Mouse (Mus musculus) left cerebral cortex, postnatal 10 days (tissue): Measurements from ENCODE around the gene Twnk. TPM values are rescaled to one million over a fixed set of nuclear protein-coding genes. Genes with fewer than 3 reads are reported as not detected.

Source experiments
- DNase-seq, 2 experiments: peaks; one replicate each; pipeline ENCODE4 v3.0.0; 2021 to 2022; ENCODE audit warnings: low spot score in 2 of 2, mixed read lengths in 1 of 2; ENCODE audit errors: extremely low spot score in 1 of 2
- intact Hi-C: fragments of 180-260 bp; cut with DNase I; formaldehyde crosslinking; loops from one replicate; pipeline ENCODE4 v1.15.1; 2025
- total RNA-seq, 2 experiments: library from RNA; stranded (reverse); gene quantifications; 2 replicates each; pipeline ENCODE4 v1.2.3; 2021

Gene Twnk
- total RNA-seq, 2 experiments from 2014 or later, result 11.7 to 12.2 TPM

DNA sequence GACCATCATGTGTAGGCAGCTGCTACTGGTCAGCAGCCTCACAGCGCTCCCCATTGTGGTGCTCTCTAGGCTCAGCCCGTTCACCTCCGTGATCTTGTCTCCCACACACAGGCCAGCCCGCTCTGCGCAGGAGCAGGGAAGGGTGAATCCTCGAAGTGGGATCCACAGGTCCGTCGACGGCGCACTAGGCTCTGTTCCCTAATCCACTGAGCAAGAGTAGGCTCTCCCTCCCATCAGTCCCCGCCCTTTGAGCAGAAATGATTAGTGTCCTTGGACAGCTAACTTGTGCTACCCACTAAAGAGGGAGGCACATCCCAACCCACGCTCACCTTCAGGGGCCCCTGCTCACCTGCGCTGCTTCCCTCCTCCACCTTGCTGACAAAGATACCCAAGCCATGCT, 34.8 kb downstream of the Twnk start:
- intact Hi-C loops, result no loop called here

DNA sequence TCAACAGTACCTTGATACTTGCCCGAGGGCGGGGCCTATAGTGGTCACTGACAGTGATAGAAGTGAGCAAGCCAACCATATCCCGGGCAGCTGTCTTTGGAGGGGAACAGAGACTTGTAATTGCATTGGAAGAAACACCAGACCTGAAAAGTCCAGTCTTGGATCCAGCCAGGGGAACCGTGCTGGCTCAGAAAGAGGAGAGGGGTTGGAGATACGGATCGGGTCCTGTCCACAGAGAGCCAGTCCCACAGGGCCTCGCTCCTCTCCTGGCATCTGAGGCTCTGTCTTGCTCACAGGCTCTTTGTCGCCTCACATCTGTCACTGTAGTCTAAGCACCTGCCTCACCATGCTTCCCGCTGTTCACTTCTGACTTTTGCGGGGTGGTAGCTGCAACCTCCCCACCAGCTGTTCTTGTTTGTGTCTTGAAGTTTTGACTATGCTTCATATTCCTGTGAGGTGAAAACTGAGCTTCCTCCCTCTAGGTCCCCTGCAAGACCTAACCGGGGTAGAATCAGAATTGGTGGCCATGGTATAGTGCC, 39.0 kb downstream of the Twnk start:
- peak in 1 of 2 experiments; percentile 20 for DNase-seq
- intact Hi-C loops, result no loop called here

More for the DNA sequence above, 34.8 kb downstream of the Twnk start:
- DNase-seq, result peak in 1 of 2 experiments; percentile 37

DNA sequence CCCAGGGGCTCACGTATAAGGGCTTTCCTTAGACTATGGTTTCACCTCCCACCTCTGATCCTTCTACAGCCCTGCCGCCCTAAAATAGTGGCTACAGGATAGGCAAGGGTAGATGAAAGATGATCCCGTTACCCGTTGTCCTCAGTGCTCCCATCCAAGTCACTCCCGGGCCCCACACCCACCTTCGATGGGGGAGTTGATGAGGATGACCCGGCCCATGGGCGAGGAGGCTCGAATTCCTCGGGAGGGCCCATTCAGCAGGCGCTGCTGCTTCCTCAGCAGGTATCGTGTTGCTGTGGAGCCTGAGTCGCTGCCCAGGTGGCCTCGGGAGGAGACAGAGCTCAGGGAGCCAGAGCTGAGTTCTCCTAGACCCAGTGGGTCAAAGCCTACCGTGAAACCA, 39.8 kb downstream of the Twnk start:
- no peak for DNase-seq
- intact Hi-C loops, result no loop called here

DNA sequence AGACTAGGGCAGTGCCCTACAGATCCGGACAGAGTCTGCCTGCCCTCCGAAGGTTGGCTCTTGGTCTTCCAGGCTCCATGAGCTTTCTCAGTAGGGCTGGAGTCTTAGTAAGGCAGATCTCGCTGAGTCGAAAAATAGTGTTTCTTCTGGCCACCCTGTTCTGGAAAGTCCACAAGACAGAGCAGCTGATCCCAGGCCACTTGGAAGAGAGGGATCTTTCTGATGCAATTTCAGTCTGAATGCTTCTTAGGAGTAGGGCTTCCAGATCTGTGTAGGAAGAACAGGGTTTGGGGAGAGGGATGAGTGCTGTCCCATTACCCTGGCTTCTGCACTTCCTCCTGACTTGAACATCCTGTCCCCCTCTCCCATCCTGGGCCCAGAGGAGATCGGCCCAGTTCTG, 40.2 kb downstream of the Twnk start, which contains the start of gene Pdzd7:
TSS of gene Pdzd7 (minus strand) at position 67 of the 400 bp plus-strand sequence.
- DNase-seq, result no peak
- intact Hi-C loops, result no loop called here

DNA sequence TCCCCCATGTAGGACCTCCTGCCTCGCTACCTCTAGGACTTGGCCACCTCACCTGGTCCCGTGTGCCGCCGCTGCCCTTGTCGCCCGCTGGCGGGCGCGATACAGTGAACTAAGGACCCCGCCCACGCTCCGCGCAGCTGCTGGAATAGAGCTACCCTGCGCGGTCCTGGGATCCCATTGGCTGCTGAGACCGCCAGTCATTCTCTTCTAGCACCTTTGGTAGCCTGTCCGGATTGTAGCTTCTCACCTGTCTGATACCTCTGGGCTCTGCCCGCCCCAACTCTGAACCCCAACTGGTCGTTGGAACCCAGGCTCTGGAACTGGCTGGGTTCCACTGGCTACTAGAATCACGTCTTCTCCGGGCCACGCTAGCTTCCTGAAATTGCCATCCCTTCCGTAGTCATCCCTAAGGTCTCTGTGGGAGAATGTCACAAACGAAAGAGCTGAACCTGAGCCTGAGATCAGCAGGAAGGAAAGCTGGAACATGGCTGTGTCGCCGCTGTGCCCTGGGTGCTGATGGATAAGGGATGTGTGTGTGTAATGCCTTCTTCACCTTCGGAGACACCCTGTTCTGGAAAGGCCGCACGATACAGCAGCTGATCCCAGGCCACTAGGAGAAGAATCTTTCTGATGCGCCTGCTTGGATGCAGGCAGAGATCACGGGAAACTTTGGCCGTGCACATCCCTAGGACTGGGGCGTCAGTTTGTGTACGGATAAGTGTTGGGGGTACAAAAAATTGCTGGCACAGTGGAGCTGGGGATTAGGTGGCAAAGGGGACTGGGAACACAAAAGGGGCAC, 41.3 kb downstream of the Twnk start:
- intact Hi-C loops, result no loop called here
- peak; percentile 77 to 90 for DNase-seq

DNA sequence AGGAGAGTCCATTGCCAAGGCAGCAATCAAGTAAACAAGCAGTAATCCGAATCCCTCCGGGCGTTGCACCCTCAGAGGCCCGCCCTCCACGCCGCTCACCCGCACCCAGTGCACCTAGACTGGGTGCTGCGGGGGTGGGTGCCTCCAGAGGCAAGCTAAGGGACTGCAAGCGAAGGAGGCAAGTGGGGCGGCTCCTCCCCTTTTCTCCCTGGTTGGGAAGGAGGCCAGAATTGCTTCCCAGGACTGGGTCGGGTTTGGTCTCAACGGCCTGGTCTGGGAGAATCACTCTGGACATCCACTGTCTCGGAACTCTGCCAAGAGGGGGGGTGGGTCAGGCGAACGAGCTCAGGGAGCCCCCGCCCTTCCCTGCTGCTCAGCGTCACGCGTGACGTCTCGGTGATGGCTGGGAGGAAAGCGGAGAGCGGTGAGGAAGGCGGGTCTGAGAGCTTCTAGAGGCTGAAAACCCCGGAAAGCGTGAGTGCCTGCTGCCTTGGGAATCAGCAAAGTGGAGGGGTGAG, 42.0 kb downstream of the Twnk start, which contains the start of gene Sfxn3:
TSS of gene Sfxn3 (plus strand) at position 87 of the 518 bp plus-strand sequence.
- intact Hi-C loops, result no loop called here
- peak; percentile 94 to 98 for DNase-seq

DNA sequence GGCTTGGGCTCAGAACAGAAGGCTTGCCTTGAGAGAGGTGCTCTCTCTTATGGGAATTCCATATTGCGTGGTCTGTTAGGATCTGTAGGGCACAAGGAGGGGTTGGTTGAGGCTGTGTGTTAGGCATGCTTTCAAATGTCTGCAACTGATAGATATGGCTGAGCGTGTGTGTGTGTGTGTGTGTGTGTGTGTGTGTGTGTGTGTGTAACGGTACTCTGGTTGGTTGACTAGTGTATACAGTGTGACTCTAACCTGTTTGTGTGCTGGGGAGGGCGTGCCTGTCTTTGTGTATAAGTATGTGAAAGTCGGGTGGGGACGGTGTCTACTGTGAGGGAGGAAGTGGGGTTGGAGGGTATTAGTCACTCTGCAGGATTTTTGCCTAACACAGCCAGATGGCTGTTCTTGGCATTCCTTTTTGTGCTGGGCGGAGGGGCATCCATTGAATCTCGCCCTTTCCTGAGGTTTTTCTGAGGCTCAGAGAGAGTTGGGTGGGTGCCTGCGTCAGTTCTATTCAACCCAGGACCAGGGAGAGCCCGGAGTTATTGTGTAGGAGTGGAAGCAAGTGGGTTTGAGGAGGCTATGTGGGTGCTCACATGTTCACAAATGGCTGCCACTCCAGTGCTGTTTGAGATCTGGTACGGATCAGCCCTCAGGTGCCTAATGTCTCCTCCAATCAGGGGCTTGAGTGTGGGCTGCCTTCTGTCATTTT, 42.6 kb downstream of the Twnk start:
- intact Hi-C loops, result no loop called here
- DNase-seq, result peak; percentile 69 to 70

DNA sequence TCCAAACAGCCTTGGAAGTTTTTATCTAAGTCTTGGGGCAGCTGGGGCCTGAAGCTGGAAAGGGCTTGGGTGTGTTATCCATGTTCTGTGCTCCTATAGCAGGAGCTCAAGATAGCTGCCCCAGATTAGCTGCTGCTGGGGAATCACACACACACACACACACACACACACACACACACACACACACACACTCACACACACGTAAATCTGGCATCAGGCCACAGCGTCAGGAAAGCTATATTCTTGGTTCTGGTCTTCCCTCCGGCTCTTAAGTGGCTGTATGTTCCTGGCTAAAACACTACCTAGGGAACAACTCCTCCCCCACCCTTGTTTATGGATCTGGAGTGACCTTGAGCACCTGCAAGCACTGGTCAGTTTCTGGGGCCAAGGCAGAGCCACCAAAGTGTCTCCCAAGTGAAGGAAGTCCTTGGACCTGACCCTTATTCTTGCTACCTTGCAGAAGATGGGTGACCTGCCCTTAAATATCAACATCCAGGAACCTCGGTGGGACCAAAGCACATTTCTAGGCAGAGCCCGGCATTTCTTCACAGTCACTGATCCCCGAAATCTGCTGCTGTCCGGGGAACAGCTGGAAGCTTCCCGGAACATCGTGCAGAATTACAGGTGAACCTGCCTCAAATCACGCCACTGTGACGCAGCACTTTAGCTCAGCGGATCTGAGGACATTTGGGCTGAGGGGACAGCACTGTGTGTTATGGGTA, 43.3 kb downstream of the Twnk start:
- intact Hi-C loops, result no loop called here
- DNase-seq, result peak in 1 of 2 experiments; percentile 44

DNA sequence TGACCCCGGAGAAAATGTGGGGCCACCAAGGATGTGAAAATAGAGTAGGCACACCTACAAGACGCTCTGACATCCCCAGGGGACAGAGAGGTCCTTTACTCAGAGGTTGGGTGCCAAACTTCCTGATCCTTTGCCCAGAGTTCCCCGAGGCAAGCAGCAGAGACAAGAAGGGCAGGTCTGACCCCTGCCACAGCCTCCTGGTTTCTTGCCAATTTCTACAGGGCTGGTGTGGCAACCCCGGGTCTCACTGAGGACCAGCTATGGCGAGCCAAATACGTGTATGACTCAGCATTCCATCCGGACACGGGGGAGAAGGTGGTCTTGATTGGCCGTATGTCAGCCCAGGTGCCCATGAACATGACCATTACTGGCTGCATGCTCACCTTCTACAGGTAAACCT, 44.1 kb downstream of the Twnk start:
- DNase-seq, result peak in 1 of 2 experiments; percentile 31
- intact Hi-C loops, result no loop called here

DNA sequence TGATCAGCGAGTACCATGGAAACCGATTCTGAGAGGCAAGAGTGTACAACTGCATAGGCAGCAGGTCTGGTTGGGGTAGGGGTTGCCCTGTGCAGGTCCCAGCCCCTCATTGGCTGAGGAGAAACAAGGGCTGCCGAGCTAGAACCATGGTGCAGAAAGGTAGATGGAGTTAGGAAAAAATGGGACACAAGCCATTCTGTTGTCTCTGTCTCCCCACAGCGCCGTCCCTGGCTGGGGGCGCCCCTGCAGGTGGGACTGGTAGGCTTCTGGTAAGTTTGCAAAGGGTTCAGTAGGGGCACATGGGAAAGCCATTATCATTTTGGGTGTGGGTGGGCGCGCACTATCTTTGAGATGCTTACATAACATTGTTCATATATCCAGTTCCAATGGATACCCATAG, 48.0 kb downstream of the Twnk start:
- intact Hi-C loops, result no loop called here
- DNase-seq, result peak in 1 of 2 experiments; percentile 24

DNA sequence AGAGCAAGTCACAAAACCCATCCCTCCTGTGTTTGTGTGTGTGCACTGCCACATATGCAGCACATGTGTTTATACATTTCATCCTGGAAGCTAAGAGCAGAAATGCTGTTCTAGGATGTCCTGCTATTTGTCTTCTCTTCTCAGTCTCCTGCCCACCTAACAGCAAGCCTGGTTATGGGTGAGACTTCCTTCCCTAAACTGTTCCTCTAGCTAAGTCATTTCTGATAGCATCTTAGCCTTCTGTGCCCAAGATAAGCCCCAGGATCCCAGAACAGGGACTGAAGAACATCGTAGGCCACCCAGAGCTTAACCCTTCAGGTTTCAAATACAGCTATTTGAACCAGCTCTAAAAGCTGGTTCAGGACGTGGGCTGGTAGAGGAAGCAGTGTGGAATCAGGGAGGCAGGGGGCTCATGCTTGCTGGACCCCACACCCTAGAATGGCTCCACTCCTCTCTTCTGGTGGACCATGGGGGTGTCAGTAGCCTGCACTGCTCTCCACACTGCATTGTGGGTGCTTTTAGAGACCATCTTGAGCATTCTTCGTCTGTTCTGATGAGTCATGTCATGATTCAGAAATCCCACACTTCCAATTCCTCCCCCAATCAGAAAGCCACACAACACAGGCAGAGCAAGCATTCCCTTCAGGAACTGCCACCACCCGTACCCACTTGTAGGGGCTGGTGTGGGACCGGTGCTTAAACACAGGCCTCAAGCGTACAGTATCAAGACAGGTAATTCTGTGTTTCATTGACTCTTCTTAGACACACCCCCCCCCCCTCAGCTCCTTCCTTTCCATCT, 49.6 kb downstream of the Twnk start:
- DNase-seq, result no peak
- intact Hi-C loops, result no loop called here

DNA sequence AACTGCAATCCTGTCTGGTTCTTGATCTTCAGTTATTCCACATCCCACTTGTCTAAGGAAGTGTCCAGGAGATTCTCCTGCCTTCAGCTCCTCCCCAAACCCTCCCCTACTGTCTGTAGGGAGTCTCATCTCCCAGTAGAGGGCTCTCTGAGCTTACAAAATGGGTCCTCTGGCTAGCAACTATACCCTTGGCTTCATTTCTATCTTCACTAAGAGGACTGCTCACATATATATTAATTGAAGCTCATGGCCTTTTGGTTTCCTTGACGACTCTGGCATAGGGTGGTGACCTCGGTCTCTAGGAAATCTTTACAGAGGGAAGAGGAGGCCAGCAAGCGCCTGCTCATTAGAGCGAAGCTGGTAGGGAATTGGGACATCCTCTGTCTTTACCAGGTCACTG, 50.9 kb downstream of the Twnk start:
- peak in 1 of 2 experiments; percentile 31 for DNase-seq
- intact Hi-C loops, result no loop called here

DNA sequence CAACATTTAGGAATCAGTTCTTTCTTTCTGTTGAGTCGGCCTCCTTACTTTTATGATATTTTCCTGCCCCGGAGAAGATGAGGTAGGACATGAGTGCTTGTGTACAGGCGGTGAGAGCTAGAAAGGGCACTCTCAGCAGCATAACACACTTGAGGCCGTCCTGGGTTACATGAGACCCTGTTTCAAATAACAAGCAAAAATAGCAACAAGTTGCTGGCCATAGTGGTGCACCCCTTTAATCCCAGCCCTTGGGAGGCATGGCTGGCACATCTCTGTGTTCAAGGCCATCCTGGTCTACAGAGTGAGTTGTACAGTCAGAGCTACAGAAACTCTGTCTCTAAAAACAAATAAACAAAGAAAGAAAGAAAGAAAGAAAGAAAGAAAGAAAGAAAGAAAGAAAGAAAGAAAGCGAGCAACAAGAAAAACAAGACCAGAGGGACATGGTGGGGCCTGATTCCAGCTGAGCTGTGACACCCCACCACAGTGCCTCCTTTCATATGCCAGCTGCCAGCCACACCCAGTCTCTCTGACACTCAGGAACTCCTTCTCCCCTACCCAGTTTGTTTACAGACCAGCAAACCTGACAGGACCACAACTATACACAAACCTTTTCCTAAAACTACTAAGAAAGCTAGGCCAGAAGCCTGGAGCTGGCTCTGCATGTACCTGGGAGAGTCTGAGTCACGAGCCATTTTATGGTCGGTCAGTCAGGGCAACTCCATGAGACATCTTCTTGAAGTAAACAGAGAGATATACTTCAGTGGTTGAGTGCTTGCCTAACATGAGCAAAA, 51.6 kb downstream of the Twnk start:
- intact Hi-C loops, result no loop called here
- no peak for DNase-seq

DNA sequence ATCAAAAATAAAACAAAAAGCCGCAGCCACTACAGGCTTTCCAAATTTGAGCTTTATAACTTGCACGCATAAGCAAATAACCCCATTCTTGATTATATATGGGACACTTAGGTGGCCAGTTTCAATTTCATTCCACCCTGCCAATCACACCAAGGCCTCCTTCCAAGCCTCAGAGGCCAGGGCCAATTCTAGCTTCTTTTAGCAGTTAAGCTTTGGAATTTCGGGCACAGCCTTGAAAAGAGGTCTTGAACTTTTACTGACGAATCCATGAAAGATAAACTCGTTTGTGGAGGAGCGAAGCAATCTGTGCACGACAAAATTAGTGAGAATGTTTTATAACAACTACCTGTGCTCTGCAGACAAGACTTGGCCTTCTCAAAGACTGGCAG, 52.3 kb downstream of the Twnk start:
- intact Hi-C loops, result no loop called here
- DNase-seq, result no peak

DNA sequence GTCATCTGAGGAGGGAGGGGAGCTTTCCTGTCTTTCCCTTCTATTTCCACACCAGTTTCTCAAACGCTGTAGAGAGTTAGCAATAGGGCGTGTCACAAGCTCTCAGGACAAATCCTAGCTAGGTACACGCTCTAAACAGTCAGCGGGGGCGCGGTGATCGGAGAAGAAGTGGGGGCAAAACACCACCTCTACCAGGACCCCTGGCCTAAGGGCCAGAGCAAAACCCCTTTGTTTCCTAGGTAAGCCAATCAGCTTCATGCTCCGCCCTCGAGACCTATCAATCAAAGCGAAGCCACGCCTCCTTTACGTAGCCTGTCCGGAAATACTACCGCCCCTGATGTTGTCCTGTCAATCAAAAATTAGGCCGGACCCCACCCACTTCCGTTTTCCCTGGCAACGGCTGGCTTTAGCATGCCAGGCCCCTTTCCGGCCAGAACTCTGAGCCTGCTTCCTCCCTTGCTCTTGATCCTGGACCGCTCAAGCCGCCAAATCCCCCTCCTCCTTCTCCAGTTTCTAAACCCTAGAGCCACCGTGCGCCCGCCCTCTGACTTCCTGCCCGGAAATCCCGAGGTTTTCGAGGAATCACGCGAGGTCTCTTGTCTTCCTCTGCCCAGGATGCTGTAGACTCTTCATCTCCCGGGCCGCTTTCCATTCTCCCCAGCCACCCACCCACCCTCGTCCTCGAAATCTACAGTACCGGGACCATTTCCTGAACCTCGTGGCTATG, 52.8 kb downstream of the Twnk start:
- peak; percentile 92 to 95 for DNase-seq
- intact Hi-C loops, result no loop called here

DNA sequence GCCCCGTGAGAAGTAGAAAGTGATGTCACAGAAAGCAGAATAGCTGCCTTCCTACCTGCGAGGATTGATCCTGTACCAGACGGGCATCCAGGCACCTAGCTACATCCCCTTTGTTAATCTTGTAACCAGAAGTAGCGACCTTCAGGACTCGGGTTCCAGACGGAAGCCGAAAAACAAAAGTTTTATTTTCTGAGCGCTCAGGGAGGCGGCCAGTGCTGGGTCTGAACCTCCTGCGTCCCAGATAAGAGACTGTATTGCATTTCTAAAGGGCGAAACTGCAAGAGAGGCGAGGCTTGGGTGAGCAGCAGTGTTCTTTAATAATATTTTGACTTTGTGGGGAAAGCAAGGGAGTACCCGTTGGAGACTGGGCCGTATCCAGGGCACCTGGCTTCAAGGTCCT, 53.4 kb downstream of the Twnk start:
- intact Hi-C loops, result no loop called here

More for the DNA sequence above, 53.4 kb downstream of the Twnk start:
- DNase-seq, result no peak
